ENCODE assay signal across 9 mouse cellular contexts in the genomic region with DNA sequence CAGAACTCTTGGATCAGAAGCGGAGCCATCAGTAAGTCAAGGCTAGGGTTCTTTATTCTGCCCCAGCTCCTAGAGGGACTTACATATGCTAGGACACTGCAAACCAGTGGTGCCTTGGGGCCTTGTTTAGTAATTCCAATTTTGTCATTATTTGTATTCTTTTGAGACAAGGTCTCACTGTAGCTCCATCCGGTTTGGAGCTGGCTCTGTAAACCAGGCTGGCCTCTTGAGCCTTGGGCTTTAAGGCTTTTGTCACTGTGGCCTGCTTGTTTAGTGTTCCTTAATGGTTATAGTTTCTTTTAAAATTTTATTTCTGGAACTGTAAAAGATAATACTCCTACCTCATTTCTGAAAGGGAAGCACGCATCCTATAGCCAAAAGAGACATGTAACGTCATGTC. TPM values are rescaled to one million over a fixed set of nuclear protein-coding genes. Genes with fewer than 3 reads are reported as not detected.
DNase-seq lines count a peak whose midpoint lies in the region; ATAC-seq and TF ChIP-seq lines count a peak whose summit lies in the region.
"Had no signal": no experiment of that assay in that cellular context is flagged by ENCODE, and none has a peak within 500 bp of the region (broad histone marks: within the 10 kb centered on the region; RNA-seq: fewer than 3 reads in every experiment).

No protein-coding gene starts in this region.

- peaks cover 25% of the 10 kb centered on the region for H3K4me1 ChIP-seq in neural tube, embryonic 12.5 days
- H3K4me1 ChIP-seq in liver, embryonic 14.5 days (replicated peaks; ENCODE audit: control insufficient read depth in 2 of 2, insufficient read depth in 2 of 2, low read length in 1 of 2): peaks cover 11 to 18% of the 10 kb centered on the region in 2 experiments
- H3K4me1 ChIP-seq in stomach, postnatal 0 days (replicated peaks; ENCODE audit: control insufficient read depth, insufficient read depth): no peaks in the 10 kb centered on the region

- no peak for TF ChIP-seq EP300 in liver, embryonic 14.5 days (IDR thresholded peaks at IDR 0.05; ENCODE audit: low read depth)
- no peak for TF ChIP-seq EP300 in stomach, postnatal 0 days (optimal IDR thresholded peaks at IDR 0.05)

- intact Hi-C loops in gastrocnemius, adult 2 months (cut with DNase I): no loop called here
- intact Hi-C loops in left cerebral cortex, postnatal 14 days (cut with DNase I): loop anchor here (5.0 kb wide), 1 partner anchor 72 kb away; no protein-coding TSS in a partner anchor

- H3K27me3 ChIP-seq in neural tube, embryonic 12.5 days (replicated peaks): no peaks in the 10 kb centered on the region
- H3K27me3 ChIP-seq in liver, embryonic 14.5 days (ENCODE audit: control insufficient read depth, insufficient read depth, low read length): no peaks in the 10 kb centered on the region
- H3K27me3 ChIP-seq in stomach, postnatal 0 days (ENCODE audit: control insufficient read depth, insufficient read depth, low read length): no peaks in the 10 kb centered on the region

- no peak for DNase-seq in gastrocnemius, adult 2 months
- DNase-seq in gastrocnemius, postnatal 10 days: no peak
- DNase-seq in neural tube, embryonic 10.5 days (ENCODE audit: extremely low spot score, low spot score): no peak
- no peak for DNase-seq in liver, embryonic 14.5 days (ENCODE audit: low read depth in 3 of 3, low spot score in 3 of 3)
- DNase-seq in stomach, postnatal 0 days (ENCODE audit: low spot score): no peak
- DNase-seq in left cerebral cortex, postnatal 14 days (ENCODE audit: low spot score in 2 of 2): no peak
- DNase-seq in thymus, postnatal 0 days (ENCODE audit: low spot score): no peak

- peaks cover 11% of the 10 kb centered on the region; the same call in 1 of the 2 replicates for H3K36me3 ChIP-seq in neural tube, embryonic 12.5 days
- H3K36me3 ChIP-seq in liver, embryonic 14.5 days (replicated peaks; ENCODE audit: control insufficient read depth, insufficient read depth, low read depth): peaks cover 10% of the 10 kb centered on the region
- no peaks in the 10 kb centered on the region for H3K36me3 ChIP-seq in stomach, postnatal 0 days (ENCODE audit: control insufficient read depth, insufficient read depth, low read length)

- H3K9ac ChIP-seq in neural tube, embryonic 12.5 days: no peak overlapping the region
- peak overlapping the region; percentile 81; the same call in 1 of the 2 replicates for H3K9ac ChIP-seq in liver, embryonic 14.5 days (replicated peaks)
- no peak overlapping the region for H3K9ac ChIP-seq in stomach, postnatal 0 days (ENCODE audit: low read length)

- WGBS in neural tube, embryonic 12.5 days: 83% methylated on average over 4 of the region's 4 CpGs
- 76% methylated on average over 4 of the region's 4 CpGs for WGBS in liver, embryonic 14.5 days (ENCODE audit: insufficient replicate concordance)
- 76% methylated on average over 4 of the region's 4 CpGs for WGBS in stomach, postnatal 0 days

- peak overlapping the region; percentile 84 for H3K4me2 ChIP-seq in neural tube, embryonic 12.5 days (replicated peaks)
- peak overlapping the region; percentile 87 for H3K4me2 ChIP-seq in liver, embryonic 14.5 days (ENCODE audit: low read depth)
- H3K4me2 ChIP-seq in stomach, postnatal 0 days (replicated peaks; ENCODE audit: low read depth): no peak overlapping the region; the same call in 1 of the 2 replicates

- no peak for ATAC-seq in neural tube, embryonic 12.5 days (ENCODE audit: low FRiP score, low read depth)
- no peak for ATAC-seq in liver, embryonic 14.5 days (ENCODE audit: insufficient read depth)
- ATAC-seq in stomach, postnatal 0 days (ENCODE audit: low FRiP score, low TSS enrichment): no peak
- ATAC-seq: lung, postnatal 0 days had no signal

- no peak overlapping the region for H3K27ac ChIP-seq in gastrocnemius, adult 2 months
- H3K27ac ChIP-seq in neural tube, embryonic 12.5 days: no peak overlapping the region
- no peak overlapping the region for H3K27ac ChIP-seq in liver, embryonic 14.5 days
- peak overlapping the region; percentile 0; the same call in 1 of the 2 replicates for H3K27ac ChIP-seq in stomach, postnatal 0 days (replicated peaks)

- no peaks in the 10 kb centered on the region for H3K9me3 ChIP-seq in neural tube, embryonic 12.5 days
- H3K9me3 ChIP-seq in liver, embryonic 14.5 days (ENCODE audit: control insufficient read depth, low read length): no peaks in the 10 kb centered on the region
- no peaks in the 10 kb centered on the region for H3K9me3 ChIP-seq in stomach, postnatal 0 days (ENCODE audit: control insufficient read depth, low read length)

- H3K4me3 ChIP-seq in gastrocnemius, adult 2 months: peak overlapping the region; percentile 93
- no peak overlapping the region for H3K4me3 ChIP-seq in neural tube, embryonic 12.5 days
- H3K4me3 ChIP-seq in liver, embryonic 14.5 days (ENCODE audit: insufficient read depth in 1 of 2, low read depth in 2 of 2, low read length in 2 of 2): peak overlapping the region in 1 of 2 experiments; percentile 78; a peak in 2 of 4 replicates
- no peak overlapping the region for H3K4me3 ChIP-seq in stomach, postnatal 0 days (ENCODE audit: low read depth, low read length)

- TF ChIP-seq CTCF in gastrocnemius, adult 2 months (IDR thresholded peaks at IDR 0.05): no peak
- TF ChIP-seq CTCF in liver, embryonic 14.5 days (IDR thresholded peaks at IDR 0.05; ENCODE audit: low read depth): no peak
- TF ChIP-seq CTCF in stomach, postnatal 0 days (IDR thresholded peaks at IDR 0.05; ENCODE audit: low read depth): no peak

RNA-seq across cellular contexts. Expression of gene Etnk1, which starts 2.4 kb away (rescaled TPM):
- 10 to 100 TPM; 15.1 to 21.7 TPM for total RNA-seq in gastrocnemius, adult 2 months (2021)
- total RNA-seq in gastrocnemius, postnatal 10 days (2021): 10 to 100 TPM; 16.1 to 20.3 TPM
- polyA plus RNA-seq in neural tube, embryonic 12.5 days (2016; fragmentation: Nextera tagmentation; extraction: Ambion mirVana): 37.8 and 40.8 TPM in 2 replicates
- 9.8 and 12.1 TPM in 2 replicates for polyA plus RNA-seq in liver, embryonic 14.5 days (2012; rRNA removed)
- polyA plus RNA-seq in liver, embryonic 14.5 days (2014; fragmentation: Nextera tagmentation; extraction: Ambion mirVana): 7.5 and 10.7 TPM in 2 replicates
- 10.7 and 11.0 TPM in 2 replicates for polyA plus RNA-seq in stomach, postnatal 0 days (2015; fragmentation: Nextera tagmentation; extraction: Ambion mirVana)
- 100 to 1,000 TPM; 161 to 170 TPM for total RNA-seq in left cerebral cortex, postnatal 14 days (2021)
- polyA plus RNA-seq in thymus, postnatal 0 days (2015; fragmentation: Nextera tagmentation; extraction: Ambion mirVana): 33.2 and 37.9 TPM in 2 replicates
